Mouse (Mus musculus) MEL-GATA-1-ER (cell line): ENCODE results near the gene Tigit.

Experiments used
- DNase-seq: peaks from one replicate; pipeline ENCODE4 v3.0.0-alpha.2; 2012; ENCODE audit warnings: low read depth; ENCODE audit errors: extremely low read depth

Gene Tigit

DNA sequence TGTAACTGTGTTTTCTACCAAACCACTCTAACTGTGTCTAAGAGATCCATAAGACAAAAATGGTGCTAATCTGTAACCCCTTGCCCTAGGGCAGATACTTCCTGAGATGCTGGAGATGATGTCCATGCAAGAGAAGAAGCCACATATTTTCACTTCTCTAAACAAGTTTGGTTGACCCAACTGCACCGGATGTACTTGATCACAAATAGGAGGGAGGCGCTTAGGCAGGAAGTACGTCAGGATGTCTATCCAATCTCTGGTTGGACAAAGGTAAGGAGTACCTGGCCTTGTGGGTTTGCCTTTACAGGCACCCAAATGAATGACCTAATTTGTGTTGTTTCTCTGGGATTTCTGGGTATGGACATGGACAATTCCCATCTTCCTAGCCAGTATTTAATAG, 4.3 kb upstream of the Tigit start:
- no peak for DNase-seq

DNA sequence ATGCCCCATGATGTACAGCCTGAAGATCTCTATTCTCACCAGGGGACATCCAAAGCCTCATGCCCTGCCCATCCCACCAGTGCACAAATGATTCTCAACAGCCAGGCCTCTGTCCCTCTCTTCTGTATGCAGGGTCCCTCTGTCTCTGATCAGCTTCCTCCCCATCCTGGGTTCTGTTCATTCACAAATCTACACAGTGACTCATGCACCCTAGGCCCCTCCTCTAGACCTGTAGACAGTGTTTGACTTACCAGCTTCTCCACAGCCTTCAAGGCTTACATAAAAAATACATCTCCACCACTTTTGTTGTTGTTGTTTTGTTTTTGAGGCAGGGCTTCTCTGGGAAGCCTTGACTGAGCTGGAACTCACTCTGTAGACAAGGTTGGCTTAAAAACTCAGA, 915 bp upstream of the Tigit start:
- peak; percentile 39 for DNase-seq

DNA sequence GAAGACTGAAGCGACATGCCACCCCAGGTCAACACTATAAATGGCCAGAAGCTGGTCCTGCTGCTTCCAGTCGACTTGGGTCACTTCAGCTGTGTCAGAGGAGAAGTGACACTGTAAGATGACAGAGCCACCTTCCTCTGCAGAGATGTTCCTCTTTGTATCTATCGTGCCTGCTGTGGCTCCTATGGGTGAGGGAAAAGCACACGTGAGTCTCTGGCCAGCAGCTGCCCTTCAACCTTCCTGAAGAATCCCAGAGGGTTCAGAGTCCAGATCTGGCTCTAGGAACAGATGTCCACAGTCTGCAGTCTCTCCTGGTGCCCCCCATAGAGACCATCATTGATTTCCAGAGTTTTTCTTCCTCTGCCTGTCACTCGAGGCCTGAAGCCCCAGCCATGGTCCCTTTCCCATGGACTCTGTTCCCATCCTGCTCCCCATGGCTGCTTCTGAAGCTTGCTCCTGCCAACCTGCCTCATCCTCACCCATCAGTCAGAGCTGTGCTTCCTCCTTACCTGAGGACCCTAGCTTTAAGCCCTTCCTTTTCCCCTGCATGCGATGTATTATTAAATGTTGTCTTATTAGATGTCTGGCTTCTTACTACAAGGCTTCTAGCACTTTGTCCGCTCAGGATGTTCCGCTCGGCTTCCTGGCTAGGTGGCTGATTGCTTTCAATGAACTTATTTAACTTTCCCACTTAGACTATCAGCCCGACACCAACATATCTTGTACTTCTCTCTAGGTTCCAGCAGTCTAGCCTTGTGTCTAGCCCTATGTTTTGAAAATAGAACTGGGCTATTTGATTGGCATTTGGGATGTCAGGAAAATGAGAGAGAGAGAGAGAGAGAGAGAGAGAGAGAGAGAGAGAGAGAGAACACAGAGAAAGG, 1.6 kb downstream of the Tigit start:
- DNase-seq = no peak

DNA sequence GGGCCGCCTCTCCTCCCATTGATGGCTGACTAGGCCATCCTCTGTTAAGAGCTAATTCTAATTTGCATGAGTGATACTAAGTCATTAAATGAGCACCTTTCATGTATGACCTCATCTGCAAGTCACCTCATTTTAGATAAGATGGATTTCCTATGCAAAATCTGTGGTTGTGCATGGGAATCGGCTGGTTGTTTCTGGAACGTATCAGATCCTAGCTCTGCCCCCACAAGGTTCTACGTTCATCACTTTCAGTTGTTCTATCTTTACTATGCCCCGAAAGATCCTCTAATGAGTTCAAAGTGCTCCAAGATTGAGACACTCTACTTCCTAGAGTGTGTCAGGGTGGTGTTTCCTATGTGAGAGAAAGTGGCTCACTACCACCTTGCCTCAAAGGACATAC, 2.4 kb downstream of the Tigit start:
- no peak for DNase-seq

DNA sequence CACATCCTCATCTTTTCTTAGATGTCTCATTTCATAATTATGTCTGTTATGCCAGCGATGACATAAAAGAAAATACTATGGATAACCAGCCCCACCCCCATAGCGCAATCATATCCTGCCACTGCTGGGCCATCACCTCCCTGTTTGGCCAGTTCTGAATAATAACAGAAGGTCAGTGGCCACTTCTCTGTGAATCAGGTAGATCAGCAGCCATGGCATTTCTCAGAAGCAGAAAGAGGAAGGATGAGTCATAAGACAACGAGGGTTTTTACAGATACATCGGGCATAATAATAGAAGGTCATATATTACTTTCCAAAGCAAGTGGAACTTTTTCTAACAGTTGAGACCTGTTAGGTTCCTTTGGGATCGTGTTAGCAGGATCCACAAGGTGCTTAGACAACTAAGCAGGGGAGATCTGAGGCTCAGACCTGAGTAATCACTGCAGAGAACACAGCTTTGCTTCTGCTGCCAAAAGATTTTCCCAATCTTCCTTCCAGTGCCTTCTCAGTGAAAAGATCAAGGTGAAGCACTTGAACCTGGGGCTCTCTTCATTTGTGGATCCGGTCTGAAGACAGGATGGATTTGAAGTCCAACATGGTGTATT, 8.7 kb downstream of the Tigit start:
- peak; percentile 47 for DNase-seq

DNA sequence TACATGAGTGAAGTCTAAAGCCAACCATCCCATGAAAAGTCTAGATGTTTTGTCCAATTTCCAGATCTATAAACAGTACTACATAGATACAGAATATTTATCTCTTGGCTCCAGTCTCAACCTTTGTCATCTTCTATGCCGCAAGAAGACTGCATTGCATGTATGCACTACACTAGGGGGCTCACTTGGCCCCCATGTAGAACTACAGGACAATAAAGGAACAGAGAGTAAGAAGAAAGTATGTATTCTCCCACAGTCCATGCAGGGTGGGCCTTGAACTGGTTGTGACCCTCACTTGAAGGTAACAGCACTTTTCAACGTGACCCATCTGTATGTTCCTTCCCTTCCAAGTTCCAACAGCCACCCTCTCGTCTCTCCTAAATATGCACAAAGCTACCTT, 9.7 kb downstream of the Tigit start:
- no peak for DNase-seq

DNA sequence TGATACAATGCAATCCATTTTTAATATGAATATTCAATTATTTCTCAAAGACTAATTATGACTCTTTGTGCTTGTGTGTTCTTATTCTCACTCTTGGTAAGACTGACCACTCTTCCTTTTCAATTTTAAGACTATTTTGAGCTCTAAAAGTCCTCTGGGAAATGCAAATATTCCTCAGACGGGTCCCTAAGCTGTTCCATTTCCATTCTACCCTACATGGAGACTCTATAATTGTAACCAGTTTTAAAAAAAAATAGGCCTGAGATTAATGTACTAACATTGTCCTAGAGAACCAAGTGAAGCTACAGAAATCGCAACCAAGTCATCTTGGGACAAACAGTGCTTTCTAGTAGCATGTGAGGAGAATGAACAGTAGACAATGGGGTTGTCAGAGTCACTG, 10.7 kb downstream of the Tigit start:
- no peak for DNase-seq

DNA sequence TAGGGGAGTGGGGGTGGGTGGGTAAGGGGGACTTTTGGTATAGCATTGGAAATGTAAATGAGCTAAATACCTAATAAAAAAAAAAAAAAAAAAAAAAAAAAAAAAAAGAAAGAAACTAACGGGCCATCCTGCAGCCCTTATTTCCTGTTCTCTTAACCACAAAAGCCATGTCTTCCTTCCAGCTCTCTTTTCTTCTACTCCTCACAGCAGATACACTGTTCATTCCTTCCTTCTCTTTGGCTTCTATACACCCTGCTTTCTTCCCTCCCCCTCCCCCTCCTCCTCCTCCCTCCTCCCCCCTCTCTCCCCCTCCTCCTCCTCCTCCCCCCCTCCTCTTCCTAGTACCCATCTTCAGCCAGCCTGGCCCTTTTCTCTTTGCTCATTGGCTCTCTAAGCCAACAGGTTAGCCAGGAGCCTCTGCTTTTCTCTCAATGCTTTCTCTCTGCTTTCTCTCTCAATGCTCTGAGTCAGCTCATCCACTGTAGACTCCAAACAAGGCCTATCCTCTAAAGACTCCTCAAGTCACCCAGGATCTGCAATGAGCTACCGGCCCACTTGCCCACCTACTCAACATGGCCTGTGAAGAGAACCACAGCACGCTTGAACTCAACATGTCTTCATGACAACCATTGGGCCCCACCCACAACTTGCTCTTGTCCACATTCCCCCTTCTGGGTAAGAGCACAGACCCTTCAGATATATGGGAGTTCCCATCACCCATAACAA, 13.4 kb downstream of the Tigit start:
- no peak for DNase-seq

DNA sequence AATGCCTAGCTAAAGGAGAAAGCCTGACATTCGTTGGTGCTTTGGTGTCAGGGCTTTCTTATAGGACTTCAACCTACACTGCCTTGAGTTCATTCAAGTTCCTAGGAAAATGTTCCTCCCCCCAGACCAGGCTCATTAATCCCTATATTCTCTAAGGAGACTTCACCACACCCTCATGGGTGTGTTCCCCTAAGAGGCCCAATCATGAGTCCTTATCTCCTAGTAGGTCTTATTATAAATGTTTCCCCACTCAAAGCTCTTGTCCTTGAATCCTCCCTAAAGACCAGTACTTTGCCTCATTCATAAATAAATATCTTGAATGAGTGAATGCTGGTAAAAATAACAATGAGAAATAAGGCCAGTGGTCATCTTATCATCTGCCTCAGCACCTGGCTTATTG, 16.3 kb downstream of the Tigit start:
- no peak for DNase-seq

DNA sequence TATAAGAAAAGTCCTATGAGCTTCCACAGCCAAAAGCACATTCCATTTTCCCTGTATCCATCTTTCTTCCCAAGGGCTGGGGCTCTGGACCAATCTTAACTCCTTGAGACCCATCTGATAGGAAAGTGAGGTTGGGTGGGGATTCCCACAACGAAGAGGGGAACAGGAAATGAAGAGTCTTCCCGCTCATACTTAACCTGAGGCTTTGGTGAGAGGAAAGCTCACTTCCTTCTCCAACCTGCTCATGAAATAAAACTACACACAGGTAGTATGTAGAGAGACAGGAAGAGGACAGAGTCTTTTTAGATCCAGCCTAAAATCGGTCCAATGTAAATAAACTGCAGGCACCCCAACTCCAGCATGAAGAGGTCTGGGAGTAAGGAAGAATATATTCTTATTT, 17.0 kb downstream of the Tigit start:
- no peak for DNase-seq

DNA sequence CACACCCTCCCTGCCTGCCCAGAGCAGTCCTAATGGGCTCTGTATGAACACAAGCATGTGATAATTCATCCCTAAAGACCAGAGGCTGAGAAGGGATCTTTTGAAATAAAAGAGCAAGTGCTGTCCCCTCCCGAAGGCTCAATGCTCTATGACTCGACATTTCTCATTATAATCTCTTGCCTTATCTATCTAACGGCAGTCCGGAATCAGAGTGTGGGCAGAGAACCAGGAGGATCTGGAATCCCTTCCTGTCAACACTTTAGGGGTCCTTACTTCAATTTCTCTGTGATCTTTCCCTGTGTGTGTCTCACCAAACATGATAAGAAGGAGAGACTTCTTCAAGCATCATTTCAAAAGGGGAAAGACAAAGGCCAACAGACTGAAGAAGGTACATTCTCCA, 18.1 kb downstream of the Tigit start:
- peak; percentile 31 for DNase-seq

DNA sequence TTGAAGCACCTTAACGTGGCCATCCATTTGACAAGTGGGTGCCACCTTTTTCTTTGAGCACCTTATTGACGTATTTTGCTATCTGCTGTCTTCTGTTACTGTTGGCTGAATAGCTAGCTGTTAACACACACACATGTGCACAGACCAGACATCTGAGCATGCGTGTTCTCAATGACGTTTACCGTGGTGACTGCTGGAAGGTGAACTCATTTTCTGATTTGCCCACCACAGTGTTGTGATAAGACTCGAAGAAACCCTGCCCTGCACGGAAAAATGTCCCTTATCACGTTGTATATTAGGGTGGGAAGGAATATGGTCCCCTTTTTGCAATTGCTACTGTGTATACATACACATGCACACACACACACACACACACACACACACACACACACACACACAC, 22.7 kb downstream of the Tigit start:
- no peak for DNase-seq

DNA sequence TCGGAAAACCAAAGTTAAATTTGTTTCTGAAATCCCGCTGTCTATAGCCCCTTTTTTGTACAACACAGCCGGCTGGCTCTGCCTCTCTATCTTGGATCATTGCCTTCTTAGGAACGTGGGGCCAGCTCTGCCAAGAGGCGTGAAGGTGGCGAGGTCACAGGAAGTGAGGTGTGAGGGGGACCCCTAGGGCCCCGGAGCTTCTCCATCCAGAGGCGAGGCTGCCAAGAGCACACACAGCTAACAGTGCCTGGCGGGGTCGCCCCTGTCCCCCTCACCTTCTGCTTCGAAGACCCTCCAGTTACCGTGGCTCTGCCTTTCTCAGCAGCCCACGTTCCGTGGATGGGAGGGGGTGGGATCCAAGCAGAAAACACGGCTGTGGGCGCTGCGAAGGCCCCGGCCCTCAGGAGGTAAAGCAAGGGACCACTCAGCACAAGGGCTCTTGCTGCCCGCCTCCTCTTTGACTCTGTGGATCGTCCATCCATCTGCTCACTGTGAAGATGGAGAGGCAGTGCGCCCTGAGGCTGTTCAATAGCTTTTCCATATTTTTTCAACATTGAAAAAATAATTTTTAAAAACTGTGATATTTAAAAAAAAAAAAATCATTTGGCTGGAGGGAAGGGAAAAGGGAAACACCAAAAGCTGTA, 25.4 kb downstream of the Tigit start:
- no peak for DNase-seq

DNA sequence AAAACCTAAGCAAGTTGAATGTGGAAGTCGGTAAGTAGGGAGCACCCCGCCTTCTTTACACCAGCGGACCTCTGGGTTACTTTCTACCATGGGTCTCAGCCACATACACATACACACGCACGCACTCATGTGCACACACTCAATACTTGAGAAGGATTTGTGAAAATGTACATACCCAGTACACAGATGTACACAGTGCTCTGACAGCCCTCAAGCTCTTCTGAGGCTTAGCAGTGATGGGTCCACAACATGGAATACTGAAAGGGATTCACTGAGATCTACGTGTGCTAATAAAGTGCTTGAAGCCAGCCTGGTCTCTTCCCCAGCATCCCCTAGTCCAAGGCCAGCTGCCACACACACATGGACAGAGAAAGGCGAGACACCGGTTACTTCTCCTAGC, 26.7 kb downstream of the Tigit start:
- no peak for DNase-seq

DNA sequence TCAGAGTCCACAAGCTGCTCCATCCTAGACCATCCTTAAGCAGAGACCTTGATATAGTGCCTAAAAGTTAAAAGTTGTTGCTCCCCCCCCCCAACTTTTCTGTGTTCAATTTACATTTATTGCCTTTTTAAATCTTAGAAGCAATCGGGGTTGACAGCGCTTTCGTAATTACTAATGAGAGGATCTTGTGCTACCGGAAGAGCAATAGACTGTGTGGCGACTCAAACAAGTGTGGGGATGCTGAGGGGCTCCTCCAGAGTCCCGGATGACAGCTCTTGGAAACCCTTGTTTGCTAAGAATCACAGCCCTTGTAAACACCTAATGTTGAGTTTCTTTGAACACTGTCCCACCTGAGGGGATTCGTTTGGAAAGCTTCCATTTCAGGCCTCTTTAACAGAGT, 29.9 kb downstream of the Tigit start:
- DNase-seq = no peak

DNA sequence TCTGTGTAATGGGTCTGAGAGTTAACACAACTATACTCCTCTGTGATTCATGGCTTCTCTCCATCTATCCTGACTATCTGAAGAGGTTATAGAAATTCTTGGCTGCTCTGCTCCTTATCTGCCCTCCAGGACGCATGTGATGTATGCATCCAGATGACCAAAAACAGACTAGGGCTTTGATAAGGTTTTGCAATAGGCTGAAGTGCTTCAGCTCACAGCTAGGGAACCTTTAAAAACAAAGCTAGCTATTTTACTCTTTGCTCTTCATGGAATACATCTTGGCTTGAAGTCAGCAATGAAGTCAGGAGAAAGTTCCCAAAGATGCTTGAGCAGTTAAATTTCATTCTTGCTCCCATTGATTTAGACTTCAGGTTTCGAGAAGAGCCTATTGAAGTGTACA, 32.2 kb downstream of the Tigit start:
- DNase-seq = no peak

DNA sequence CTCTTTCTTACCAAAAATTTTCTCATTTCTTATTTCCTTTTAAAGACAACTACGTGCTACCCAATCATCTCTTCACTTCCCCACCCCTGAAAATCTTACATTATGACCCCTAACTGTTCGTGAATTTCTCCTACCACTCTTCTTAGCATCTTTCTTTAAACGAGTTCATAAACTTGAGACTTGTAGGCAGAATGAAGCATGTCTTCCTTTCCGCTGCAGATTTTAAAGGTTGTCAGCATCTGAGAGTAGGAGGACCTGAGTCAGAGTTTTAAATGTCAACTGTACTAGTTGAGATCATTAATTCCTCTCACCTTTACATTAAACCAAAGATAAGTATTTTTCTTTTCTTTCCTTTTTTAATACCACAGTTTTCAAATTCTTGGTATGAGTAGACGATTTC, 35.3 kb downstream of the Tigit start:
- no peak for DNase-seq

DNA sequence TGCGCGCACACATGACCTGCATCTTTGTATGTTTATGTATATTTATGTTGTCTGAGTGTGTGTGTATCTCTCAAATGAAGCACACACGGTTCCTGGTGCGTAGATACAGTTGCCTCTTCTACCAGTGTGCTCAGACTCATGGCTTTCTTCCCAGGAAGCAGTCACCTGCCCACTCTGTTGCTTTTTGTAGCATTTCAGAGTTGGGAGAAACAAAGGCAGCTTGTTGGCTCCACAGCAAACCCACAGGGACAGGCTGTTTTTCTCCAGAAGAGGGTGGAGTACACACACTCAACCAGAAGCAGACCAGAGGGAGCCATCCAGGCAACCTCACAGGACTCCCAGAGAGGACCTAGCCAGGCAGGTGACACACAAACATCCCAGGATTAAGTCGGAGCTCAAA, 38.0 kb downstream of the Tigit start:
- no peak for DNase-seq

DNA sequence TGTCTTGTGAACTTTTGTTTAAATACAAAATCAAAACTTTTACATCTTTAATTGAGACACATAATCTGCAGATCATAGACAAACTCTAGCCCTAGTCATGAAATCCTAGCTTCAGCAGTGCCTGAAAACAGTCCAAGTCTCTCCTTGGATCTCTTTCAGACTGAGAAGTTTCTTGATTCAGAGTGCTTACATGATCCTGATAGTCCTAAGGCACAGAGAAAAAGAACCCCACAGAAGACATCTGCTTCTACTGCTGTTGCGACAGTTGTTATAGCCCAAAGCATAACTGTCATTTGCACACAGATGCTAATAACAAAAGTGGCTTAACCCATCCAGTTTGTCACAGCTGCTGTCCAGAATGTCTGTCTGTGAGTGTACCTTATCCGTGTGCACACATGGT, 38.7 kb downstream of the Tigit start:
- DNase-seq = no peak

DNA sequence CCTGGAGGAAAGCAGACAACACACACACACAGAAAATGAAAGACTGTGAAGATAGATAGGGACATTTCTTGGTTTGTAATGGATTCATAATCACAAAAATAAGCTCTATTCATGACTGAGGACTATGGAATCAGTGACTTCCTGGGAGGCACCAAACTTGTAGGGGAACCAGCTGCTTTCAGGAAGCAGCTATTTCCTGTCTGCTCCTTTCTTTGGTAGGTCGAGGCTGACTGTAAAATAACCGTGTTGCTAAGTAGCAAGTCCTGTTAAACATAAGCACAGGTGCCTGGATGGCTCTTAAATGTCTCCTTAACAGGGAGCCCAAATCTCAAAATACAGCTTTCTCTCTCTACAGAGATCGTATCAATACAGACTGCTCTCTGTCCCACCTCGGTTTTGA, 39.1 kb downstream of the Tigit start:
- no peak for DNase-seq

DNA sequence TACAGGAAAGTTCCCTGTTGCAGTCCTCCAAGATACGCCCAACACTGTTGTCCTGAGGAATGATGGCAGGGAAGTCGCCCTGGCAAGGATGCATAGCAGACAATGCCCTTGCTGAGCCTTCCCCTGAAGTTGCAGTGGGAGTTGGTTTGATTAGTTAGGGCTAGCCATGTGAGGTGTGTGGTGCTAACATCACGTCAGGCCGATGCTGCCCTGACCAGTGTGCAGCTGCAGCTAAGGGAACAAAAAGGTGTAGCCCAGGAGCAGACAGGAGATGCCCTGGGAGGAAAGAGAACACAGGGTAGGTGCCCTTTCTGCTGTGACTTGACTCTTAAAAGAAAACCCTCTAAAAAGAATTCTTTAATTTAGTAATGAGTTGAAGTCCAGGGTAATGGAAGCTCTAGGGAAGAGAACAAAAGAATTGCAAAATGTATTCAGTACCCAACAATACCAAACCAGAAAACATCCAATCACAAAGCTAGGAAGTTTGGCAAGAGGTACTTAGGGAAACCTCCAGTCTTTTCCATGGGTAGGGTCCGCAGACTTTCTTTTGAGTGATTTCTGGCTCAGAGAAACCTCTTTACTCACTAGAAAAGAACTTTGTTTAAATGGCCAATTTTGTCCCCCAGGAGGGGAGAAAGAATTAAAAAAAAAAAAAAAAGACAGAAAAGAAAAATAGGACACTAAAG, 40.5 kb downstream of the Tigit start:
- no peak for DNase-seq
